Mouse (Mus musculus): Measurements from ENCODE around the gene Arrdc2. TPM values are rescaled to one million over a fixed set of nuclear protein-coding genes. Genes with fewer than 3 reads are reported as not detected.

Arrdc2 gene
- polyA plus RNA-seq, 1 experiment, result 12.1 TPM

GRCm38 (mm10) chr8:70801830-70802229 is 37.7 kb downstream of the Arrdc2 start:
- Histone ChIP-seq H3K9ac (ENCODE audit: low read depth, poor library complexity, severe bottlenecking) (no peak overlapping the region), H3K4me3 (ENCODE audit: low read depth, low read length) (no peak overlapping the region), H3K9me3 (replicated peaks; ENCODE audit: control insufficient read depth, insufficient read depth, low read length, poor library complexity, severe bottlenecking) (no peaks in the 10 kb centered on the region), H3K27me3 (ENCODE audit: control insufficient read depth, insufficient read depth, low read length, poor library complexity, severe bottlenecking) (no peaks in the 10 kb centered on the region), H3K4me1 (ENCODE audit: control insufficient read depth, insufficient read depth, low read length) (peaks cover 4% of the 10 kb centered on the region), H3K27ac (ENCODE audit: insufficient read depth, low read length) (no peak overlapping the region), H3K36me3 (ENCODE audit: control insufficient read depth, insufficient read depth, low read length, poor library complexity, severe bottlenecking) (no peaks in the 10 kb centered on the region)
- TF ChIP-seq EP300 (IDR thresholded peaks at IDR 0.05; ENCODE audit: insufficient read depth, low read depth, low read length) (no peak), POLR2A (IDR thresholded peaks at IDR 0.05; ENCODE audit: insufficient read depth, low read length) (no peak), CTCF (IDR thresholded peaks at IDR 0.05; ENCODE audit: low read depth, low read length) (no peak)

- no peak overlapping the region for H3K9ac ChIP-seq (ENCODE audit: low read depth, poor library complexity, severe bottlenecking)
- H3K27me3 ChIP-seq (ENCODE audit: control insufficient read depth, insufficient read depth, low read length, poor library complexity, severe bottlenecking), result no peaks in the 10 kb centered on the region
- peaks cover 4% of the 10 kb centered on the region for H3K4me1 ChIP-seq (ENCODE audit: control insufficient read depth, insufficient read depth, low read length)
Observed at GRCm38 (mm10) chr8:70801156-70801555, 38.4 kb downstream of the Arrdc2 start.

GRCm38 (mm10) chr8:70800648-70801047 is 38.9 kb downstream of the Arrdc2 start:
- Histone ChIP-seq H3K36me3 (ENCODE audit: control insufficient read depth, insufficient read depth, low read length, poor library complexity, severe bottlenecking) (no peaks in the 10 kb centered on the region), H3K4me1 (ENCODE audit: control insufficient read depth, insufficient read depth, low read length) (peaks cover 4% of the 10 kb centered on the region), H3K9me3 (replicated peaks; ENCODE audit: control insufficient read depth, insufficient read depth, low read length, poor library complexity, severe bottlenecking) (no peaks in the 10 kb centered on the region), H3K27ac (ENCODE audit: insufficient read depth, low read length) (no peak overlapping the region), H3K9ac (ENCODE audit: low read depth, poor library complexity, severe bottlenecking) (no peak overlapping the region), H3K27me3 (ENCODE audit: control insufficient read depth, insufficient read depth, low read length, poor library complexity, severe bottlenecking) (no peaks in the 10 kb centered on the region), H3K4me3 (ENCODE audit: low read depth, low read length) (no peak overlapping the region)
- TF ChIP-seq POLR2A (IDR thresholded peaks at IDR 0.05; ENCODE audit: insufficient read depth, low read length), result no peak
- TF ChIP-seq CTCF (IDR thresholded peaks at IDR 0.05; ENCODE audit: low read depth, low read length), result no peak
- no peak for TF ChIP-seq EP300 (IDR thresholded peaks at IDR 0.05; ENCODE audit: insufficient read depth, low read depth, low read length)

More at GRCm38 (mm10) chr8:70801156-70801555, 38.4 kb downstream of the Arrdc2 start:
- Histone ChIP-seq H3K9me3 (replicated peaks; ENCODE audit: control insufficient read depth, insufficient read depth, low read length, poor library complexity, severe bottlenecking) (no peaks in the 10 kb centered on the region), H3K4me3 (ENCODE audit: low read depth, low read length) (no peak overlapping the region), H3K27ac (ENCODE audit: insufficient read depth, low read length) (no peak overlapping the region), H3K36me3 (ENCODE audit: control insufficient read depth, insufficient read depth, low read length, poor library complexity, severe bottlenecking) (no peaks in the 10 kb centered on the region)
- TF ChIP-seq CTCF (IDR thresholded peaks at IDR 0.05; ENCODE audit: low read depth, low read length) (no peak), EP300 (IDR thresholded peaks at IDR 0.05; ENCODE audit: insufficient read depth, low read depth, low read length) (no peak), POLR2A (IDR thresholded peaks at IDR 0.05; ENCODE audit: insufficient read depth, low read length) (no peak)

- H3K4me3 ChIP-seq (ENCODE audit: low read depth, low read length), result peak overlapping the region; percentile 79
- no peaks in the 10 kb centered on the region for H3K9me3 ChIP-seq (replicated peaks; ENCODE audit: control insufficient read depth, insufficient read depth, low read length, poor library complexity, severe bottlenecking)
- no peak overlapping the region for H3K27ac ChIP-seq (ENCODE audit: insufficient read depth, low read length)
- H3K9ac ChIP-seq (ENCODE audit: low read depth, poor library complexity, severe bottlenecking), result peak overlapping the region; percentile 64
- H3K4me1 ChIP-seq (ENCODE audit: control insufficient read depth, insufficient read depth, low read length), result peaks cover 4% of the 10 kb centered on the region
- no peaks in the 10 kb centered on the region for H3K36me3 ChIP-seq (ENCODE audit: control insufficient read depth, insufficient read depth, low read length, poor library complexity, severe bottlenecking)
- TF ChIP-seq POLR2A (IDR thresholded peaks at IDR 0.05; ENCODE audit: insufficient read depth, low read length), result no peak
- TF ChIP-seq CTCF (IDR thresholded peaks at IDR 0.05; ENCODE audit: low read depth, low read length), result no peak
- TF ChIP-seq EP300 (IDR thresholded peaks at IDR 0.05; ENCODE audit: insufficient read depth, low read depth, low read length), result no peak
- no peaks in the 10 kb centered on the region for H3K27me3 ChIP-seq (ENCODE audit: control insufficient read depth, insufficient read depth, low read length, poor library complexity, severe bottlenecking)
Observed at GRCm38 (mm10) chr8:70798281-70798680, 41.2 kb downstream of the Arrdc2 start.

- TF ChIP-seq EP300 (IDR thresholded peaks at IDR 0.05; ENCODE audit: insufficient read depth, low read depth, low read length), result no peak
- TF ChIP-seq POLR2A (IDR thresholded peaks at IDR 0.05; ENCODE audit: insufficient read depth, low read length), result no peak
- TF ChIP-seq CTCF (IDR thresholded peaks at IDR 0.05; ENCODE audit: low read depth, low read length), result no peak
- no peaks in the 10 kb centered on the region for H3K9me3 ChIP-seq (replicated peaks; ENCODE audit: control insufficient read depth, insufficient read depth, low read length, poor library complexity, severe bottlenecking)
- no peak overlapping the region for H3K27ac ChIP-seq (ENCODE audit: insufficient read depth, low read length)
- H3K4me1 ChIP-seq (ENCODE audit: control insufficient read depth, insufficient read depth, low read length), result peaks cover 3% of the 10 kb centered on the region
- no peaks in the 10 kb centered on the region for H3K27me3 ChIP-seq (ENCODE audit: control insufficient read depth, insufficient read depth, low read length, poor library complexity, severe bottlenecking)
- H3K4me3 ChIP-seq (ENCODE audit: low read depth, low read length), result peak overlapping the region; percentile 79
- H3K9ac ChIP-seq (ENCODE audit: low read depth, poor library complexity, severe bottlenecking), result peak overlapping the region; percentile 64
- no peaks in the 10 kb centered on the region for H3K36me3 ChIP-seq (ENCODE audit: control insufficient read depth, insufficient read depth, low read length, poor library complexity, severe bottlenecking)
Observed at GRCm38 (mm10) chr8:70797081-70798070, 42.1 kb downstream of the Arrdc2 start.

All from ES-Bruce4 (cell line).